Mouse (Mus musculus) ES-Bruce4 (cell line): ENCODE results near the gene Gm2696.

Source experiments
- CTCF ChIP-seq: IDR thresholded peaks from one replicate; pipeline ENCODE4 v1.8.1; 2011; ENCODE audit warnings: low read depth, low read length
- EP300 ChIP-seq: IDR thresholded peaks from 2 replicates; pipeline ENCODE4 v1.6.1; 2011; ENCODE audit warnings: low read depth, low read length; ENCODE audit not compliant: insufficient read depth
- POLR2A ChIP-seq: IDR thresholded peaks from one replicate; pipeline ENCODE4 v1.8.1; 2011; ENCODE audit warnings: low read length; ENCODE audit not compliant: insufficient read depth

DNA sequence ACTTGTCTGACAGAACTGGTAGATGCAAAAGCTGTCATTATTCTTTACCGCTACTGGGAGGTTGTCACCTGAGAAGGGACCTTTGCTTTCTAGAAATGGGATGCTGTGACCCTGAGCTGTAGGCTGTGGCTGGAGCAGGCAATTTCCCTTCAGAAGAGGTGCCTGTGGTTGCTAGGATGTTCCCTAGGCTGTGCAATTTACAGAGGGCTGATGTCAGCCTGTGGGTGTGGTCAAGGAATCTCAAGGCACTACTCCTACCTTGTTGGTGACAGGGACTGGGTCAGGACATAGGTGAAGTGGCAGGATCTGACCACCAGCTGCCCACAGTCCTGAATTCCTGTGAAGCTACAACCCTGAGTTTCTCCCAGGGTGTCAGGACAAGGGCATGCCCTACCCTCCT, 44.8 kb upstream of the Gm2696 start:
- TF ChIP-seq POLR2A, result no peak
- no peak for TF ChIP-seq CTCF
- TF ChIP-seq EP300, result no peak
